Mouse (Mus musculus): ENCODE data around the gene Rara. TPM values are rescaled to one million over a fixed set of nuclear protein-coding genes. Genes with fewer than 3 reads are reported as not detected.

Gene Rara
- polyA plus RNA-seq, 1 experiment from 2014 or later: 20.1 TPM

DNA sequence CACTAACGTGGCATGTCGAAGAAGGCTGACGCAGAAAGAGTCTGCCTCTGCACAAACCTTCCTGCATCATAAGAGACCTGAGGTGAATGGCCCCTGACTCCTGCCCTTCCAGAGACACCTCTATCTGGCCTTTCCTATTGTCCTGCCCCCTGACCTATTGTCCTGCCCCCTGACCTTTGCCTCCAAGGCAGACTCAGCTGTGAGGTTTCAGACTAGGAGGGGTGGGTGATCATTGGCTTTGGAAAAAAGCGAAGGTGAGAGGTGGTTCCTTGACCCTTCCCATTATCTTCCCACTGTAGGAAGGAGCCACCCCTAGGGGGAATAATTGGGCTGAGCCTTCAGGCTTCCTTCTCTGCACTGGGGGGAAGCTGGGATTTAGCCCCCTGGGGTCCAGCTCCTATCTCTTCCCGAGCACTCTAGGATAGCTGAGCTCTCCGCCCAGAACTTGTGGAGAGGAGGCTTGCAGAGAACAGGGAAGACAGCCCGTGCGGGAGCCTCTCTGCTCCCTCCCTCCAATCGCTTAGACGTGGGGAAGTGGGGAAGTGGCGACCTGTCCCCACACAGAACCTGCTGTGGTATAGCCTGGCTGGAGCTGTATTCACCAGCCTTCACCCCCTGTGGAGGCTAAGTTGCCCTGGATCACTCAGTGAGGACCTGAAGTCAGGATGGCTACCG, 34.9 kb downstream of the Rara start:
- H3K27ac ChIP-seq (ENCODE audit: low read depth, low read length): peak overlapping the region; percentile 70; the same call in 1 of the 2 replicates
- 7% methylated on average over 12 of the region's 12 CpGs for WGBS

DNA sequence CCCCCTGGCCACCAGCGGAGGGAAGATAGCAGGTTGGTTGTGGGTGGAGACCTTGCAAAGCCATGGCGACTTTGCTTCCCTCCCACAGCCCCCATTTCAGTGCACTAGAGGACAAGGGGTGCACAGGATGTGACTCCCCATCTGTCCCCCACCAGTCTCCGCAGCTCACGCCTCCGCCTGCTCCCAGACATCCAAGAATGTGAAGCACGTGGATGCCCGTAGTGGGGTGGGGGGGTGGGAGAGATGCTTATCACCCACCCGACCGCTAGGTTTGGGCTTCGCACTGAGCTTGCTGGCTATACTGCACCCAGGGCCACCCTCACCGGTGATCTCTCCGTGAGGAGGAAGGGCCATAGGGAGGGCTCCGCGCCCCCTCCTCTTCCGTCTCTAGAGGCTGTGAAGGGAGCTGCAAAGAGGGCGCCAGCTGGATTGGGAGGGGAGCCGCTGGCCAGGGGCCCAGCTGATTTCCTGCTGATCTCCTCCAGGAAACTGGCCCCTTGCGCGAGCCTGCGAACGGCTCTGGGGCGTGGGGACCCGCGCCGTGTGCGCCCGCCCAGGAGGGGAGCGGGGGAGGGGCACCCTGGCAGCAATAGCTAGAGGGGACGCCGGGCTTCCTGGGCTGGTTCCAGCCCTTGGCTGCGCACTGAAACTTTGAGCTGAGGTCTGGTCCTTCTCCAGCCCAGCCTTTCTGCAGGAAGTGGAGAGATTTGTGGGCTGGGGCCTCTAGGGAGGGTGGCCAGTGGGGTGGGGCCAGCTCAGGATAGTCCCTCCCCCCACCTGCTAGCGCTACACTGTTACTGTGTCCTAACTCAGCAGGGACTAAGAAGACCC, 35.8 kb downstream of the Rara start:
- DNase-seq (ENCODE audit: low spot score): peak; percentile 72
- Histone ChIP-seq H3K27me3 (replicated peaks; ENCODE audit: control insufficient read depth, insufficient read depth, low read length) (peaks cover 39% of the 10 kb centered on the region), H3K4me1 (replicated peaks; ENCODE audit: control insufficient read depth, insufficient read depth, low read length) (peaks cover 90% of the 10 kb centered on the region), H3K27ac (ENCODE audit: low read depth, low read length) (peak overlapping the region; percentile 70), H3K4me3 (ENCODE audit: low read depth, low read length) (peak overlapping the region; percentile 73), H3K36me3 (ENCODE audit: control insufficient read depth, insufficient read depth, low read length) (peaks cover 5% of the 10 kb centered on the region), H3K9me3 (ENCODE audit: control insufficient read depth, low read length) (no peaks in the 10 kb centered on the region), H3K9ac (ENCODE audit: low read depth, low read length) (peak overlapping the region; percentile 17), H3K4me2 (peak overlapping the region; percentile 100)
- ATAC-seq (replicated peaks; ENCODE audit: low FRiP score): peak; percentile 38
- WGBS: under 1% methylated on average over 32 of the region's 32 CpGs

More for the DNA sequence above, 34.9 kb downstream of the Rara start:
- ATAC-seq (replicated peaks; ENCODE audit: low FRiP score): no peak
- H3K27me3 ChIP-seq (replicated peaks; ENCODE audit: control insufficient read depth, insufficient read depth, low read length): peaks cover 39% of the 10 kb centered on the region
- H3K4me1 ChIP-seq (replicated peaks; ENCODE audit: control insufficient read depth, insufficient read depth, low read length): peaks cover 82% of the 10 kb centered on the region
- H3K9ac ChIP-seq (ENCODE audit: low read depth, low read length): no peak overlapping the region
- no peaks in the 10 kb centered on the region for H3K36me3 ChIP-seq (ENCODE audit: control insufficient read depth, insufficient read depth, low read length)
- H3K4me2 ChIP-seq: peak overlapping the region; percentile 100
- DNase-seq (ENCODE audit: low spot score): peak; percentile 37
- H3K4me3 ChIP-seq (ENCODE audit: low read depth, low read length): peak overlapping the region; percentile 73
- no peaks in the 10 kb centered on the region for H3K9me3 ChIP-seq (ENCODE audit: control insufficient read depth, low read length)

DNA sequence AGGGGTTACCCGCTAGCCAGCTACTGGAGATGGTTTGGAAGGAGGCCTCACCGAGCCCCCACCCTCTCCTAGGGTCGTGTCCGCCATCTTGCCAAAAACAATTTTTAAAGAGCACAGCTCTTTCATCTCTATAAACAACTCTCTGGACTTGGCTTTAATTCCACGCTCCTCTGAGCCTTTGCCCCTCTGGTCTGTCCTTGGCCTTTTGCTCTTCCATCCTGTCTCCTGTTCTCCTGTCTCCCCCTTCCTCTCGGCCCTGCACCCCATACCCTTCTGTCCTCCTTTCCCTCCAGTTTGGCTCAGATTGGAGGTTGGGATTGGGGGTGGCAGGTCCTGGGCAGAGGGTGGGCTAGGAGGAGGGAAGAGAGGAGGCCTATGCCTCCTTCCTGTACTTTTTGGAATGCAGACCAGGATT, 36.6 kb downstream of the Rara start:
- Histone ChIP-seq H3K36me3 (ENCODE audit: control insufficient read depth, insufficient read depth, low read length) (peaks cover 8% of the 10 kb centered on the region), H3K4me3 (ENCODE audit: low read depth, low read length) (no peak overlapping the region; the same call in 1 of the 2 replicates), H3K4me2 (peak overlapping the region; percentile 100), H3K4me1 (replicated peaks; ENCODE audit: control insufficient read depth, insufficient read depth, low read length) (peaks cover 91% of the 10 kb centered on the region), H3K9ac (ENCODE audit: low read depth, low read length) (0 out of 2 replicates have a peak overlapping the region, but pooled peaks have one; percentile 2), H3K27ac (ENCODE audit: low read depth, low read length) (peak overlapping the region; percentile 70), H3K27me3 (replicated peaks; ENCODE audit: control insufficient read depth, insufficient read depth, low read length) (peaks cover 42% of the 10 kb centered on the region), H3K9me3 (ENCODE audit: control insufficient read depth, low read length) (no peaks in the 10 kb centered on the region)
- 16% methylated on average over 6 of the region's 6 CpGs for WGBS
- ATAC-seq (replicated peaks; ENCODE audit: low FRiP score): no peak
- DNase-seq (ENCODE audit: low spot score): no peak

DNA sequence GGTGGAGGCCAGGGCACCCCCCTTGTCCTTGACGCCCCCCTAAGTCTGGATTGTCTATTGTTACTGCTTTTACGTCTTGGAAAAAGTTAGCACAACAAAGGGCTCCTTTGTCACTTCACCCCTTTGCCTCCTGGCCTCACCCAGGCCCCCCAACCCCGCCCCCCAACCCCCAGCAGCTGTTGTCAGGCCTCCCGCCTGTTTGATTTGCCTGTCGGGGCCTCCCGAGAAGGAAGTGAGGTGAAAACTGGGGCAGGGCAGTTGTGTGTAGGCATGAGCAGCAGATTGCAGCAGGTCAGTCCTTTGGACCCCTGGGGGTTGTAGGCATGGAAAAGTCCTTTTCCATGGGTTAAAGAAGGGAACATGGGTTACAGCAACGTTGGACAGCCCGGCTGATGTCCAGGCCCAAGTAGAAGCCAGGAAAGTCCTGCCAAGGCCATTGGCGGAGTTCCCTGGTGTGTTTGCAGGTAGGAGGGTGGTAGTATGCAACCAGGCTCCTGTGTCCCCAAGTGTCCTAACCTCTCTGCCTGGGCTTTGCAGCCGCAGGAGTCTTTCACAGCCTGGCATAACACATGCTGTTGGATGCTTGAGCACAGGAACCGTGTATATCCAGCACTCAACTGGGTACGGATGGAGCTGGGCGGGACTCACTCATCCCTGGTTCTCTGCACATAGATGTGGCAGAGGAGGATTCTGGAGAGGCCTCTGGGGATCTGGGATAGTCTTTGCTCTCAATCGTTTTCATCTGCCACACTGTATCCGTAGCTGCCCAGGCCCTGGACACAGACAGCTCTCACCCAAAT, 37.2 kb downstream of the Rara start:
- Histone ChIP-seq H3K4me3 (ENCODE audit: low read depth, low read length) (no peak overlapping the region; the same call in 1 of the 2 replicates), H3K36me3 (ENCODE audit: control insufficient read depth, insufficient read depth, low read length) (peaks cover 11% of the 10 kb centered on the region), H3K4me2 (peak overlapping the region; percentile 100), H3K9ac (ENCODE audit: low read depth, low read length) (0 out of 2 replicates have a peak overlapping the region, but pooled peaks have one; percentile 2), H3K9me3 (ENCODE audit: control insufficient read depth, low read length) (no peaks in the 10 kb centered on the region), H3K27me3 (replicated peaks; ENCODE audit: control insufficient read depth, insufficient read depth, low read length) (peaks cover 47% of the 10 kb centered on the region), H3K4me1 (replicated peaks; ENCODE audit: control insufficient read depth, insufficient read depth, low read length) (peaks cover 89% of the 10 kb centered on the region), H3K27ac (ENCODE audit: low read depth, low read length) (peak overlapping the region; percentile 70)
- ATAC-seq (replicated peaks; ENCODE audit: low FRiP score): no peak
- WGBS: 34% methylated on average over 15 of the region's 15 CpGs
- DNase-seq (ENCODE audit: low spot score): peak; percentile 33

DNA sequence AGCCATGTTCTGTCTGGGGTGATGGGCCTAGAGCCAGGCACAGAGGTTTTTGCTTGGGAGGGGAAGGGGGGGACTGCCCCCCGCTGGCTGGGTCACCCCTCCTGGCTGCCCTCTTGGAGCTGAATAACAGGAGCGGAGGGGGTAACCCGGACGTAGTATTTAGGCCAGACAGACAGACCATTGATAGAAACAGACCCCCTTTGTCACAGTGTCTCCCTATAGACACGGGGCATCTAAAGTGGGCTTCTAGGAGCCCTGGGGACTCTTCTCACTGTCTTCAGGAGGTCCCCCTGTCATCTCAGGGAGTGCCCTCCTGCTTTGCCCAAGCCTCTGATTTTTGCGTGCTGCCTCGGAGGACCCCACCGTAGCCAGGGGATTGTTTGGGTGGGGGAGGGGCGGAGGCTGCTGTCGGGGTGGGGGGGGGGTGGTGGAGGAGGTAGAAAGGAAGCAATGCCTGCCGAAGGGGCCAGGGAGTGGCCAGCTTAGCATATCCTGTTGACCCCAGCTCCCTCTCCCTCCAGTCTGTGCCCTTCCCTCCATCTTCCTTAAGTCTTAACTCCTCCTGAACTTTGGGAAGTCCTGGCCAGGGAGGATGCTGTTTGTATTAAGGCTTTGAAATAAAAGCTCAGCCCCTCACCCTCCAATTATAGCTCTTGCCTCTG, 37.9 kb downstream of the Rara start:
- ATAC-seq (replicated peaks; ENCODE audit: low FRiP score) (no peak), DNase-seq (ENCODE audit: low spot score) (no peak)
- Histone ChIP-seq H3K27me3 (replicated peaks; ENCODE audit: control insufficient read depth, insufficient read depth, low read length) (peaks cover 49% of the 10 kb centered on the region), H3K9me3 (ENCODE audit: control insufficient read depth, low read length) (no peaks in the 10 kb centered on the region), H3K4me1 (replicated peaks; ENCODE audit: control insufficient read depth, insufficient read depth, low read length) (peaks cover 91% of the 10 kb centered on the region), H3K4me3 (ENCODE audit: low read depth, low read length) (no peak overlapping the region), H3K36me3 (ENCODE audit: control insufficient read depth, insufficient read depth, low read length) (peaks cover 13% of the 10 kb centered on the region), H3K27ac (ENCODE audit: low read depth, low read length) (peak overlapping the region; percentile 70), H3K4me2 (peak overlapping the region; percentile 100), H3K9ac (ENCODE audit: low read depth, low read length) (no peak overlapping the region)
- 26% methylated on average over 10 of the region's 11 CpGs for WGBS

DNA sequence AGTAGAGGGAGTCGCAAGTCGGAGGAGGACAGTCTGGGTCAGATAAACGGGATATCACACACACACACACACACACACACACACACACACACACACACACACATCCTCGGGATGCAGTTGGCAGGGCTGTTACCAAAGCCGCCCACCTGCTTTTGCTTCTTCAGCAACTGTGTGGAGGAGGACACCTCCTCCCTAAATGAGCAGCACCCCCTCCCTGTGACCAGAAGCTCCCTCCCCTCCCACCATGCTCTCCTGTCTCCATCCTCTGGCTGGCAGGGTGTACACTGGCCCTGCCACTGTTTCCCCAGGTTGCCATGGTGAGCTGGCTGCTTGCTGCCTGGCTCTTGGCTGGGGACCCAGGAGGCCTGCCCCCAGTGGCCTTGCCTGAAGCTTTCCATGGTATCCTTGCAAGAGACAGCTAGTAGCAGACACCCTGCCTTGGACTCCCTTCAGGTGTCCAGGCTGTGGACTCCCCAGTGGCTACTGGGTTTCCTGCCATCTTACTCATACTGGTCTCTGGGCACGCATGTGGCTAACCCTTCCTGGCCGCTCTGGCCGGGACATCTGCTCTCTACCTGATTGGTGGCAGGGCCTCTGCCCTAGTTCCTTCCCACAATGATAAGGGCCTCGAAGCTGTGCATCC, 39.0 kb downstream of the Rara start:
- peaks cover 17% of the 10 kb centered on the region for H3K36me3 ChIP-seq (ENCODE audit: control insufficient read depth, insufficient read depth, low read length)
- peaks cover 38% of the 10 kb centered on the region for H3K27me3 ChIP-seq (replicated peaks; ENCODE audit: control insufficient read depth, insufficient read depth, low read length)
- H3K27ac ChIP-seq (ENCODE audit: low read depth, low read length): no peak overlapping the region
- H3K9me3 ChIP-seq (ENCODE audit: control insufficient read depth, low read length): no peaks in the 10 kb centered on the region
- WGBS: 30% methylated on average over 9 of the region's 9 CpGs
- ATAC-seq (replicated peaks; ENCODE audit: low FRiP score) (no peak), DNase-seq (ENCODE audit: low spot score) (peak; percentile 45)
- H3K4me3 ChIP-seq (ENCODE audit: low read depth, low read length): no peak overlapping the region
- no peak overlapping the region for H3K4me2 ChIP-seq
- H3K4me1 ChIP-seq (replicated peaks; ENCODE audit: control insufficient read depth, insufficient read depth, low read length): peaks cover 82% of the 10 kb centered on the region
- no peak overlapping the region for H3K9ac ChIP-seq (ENCODE audit: low read depth, low read length)

DNA sequence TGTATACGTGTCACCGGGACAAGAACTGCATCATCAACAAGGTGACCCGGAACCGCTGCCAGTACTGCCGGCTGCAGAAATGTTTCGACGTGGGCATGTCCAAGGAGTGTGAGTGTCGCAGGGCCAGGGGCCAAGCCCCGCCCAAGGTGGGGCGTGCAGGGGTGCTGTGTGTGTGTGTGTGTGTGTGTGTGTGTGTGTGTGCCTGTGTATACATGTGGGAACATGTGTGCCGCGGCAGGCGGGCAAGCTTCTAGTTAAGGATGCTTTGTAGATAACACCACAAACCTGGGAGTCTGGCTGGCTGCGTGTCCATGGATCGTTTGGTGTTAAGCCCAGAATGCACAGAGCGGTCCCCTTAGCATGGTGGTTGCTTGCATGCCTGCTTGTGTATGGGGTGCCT, 40.5 kb downstream of the Rara start:
- WGBS: 70% methylated on average over 16 of the region's 16 CpGs
- H3K4me2 ChIP-seq: no peak overlapping the region
- H3K4me3 ChIP-seq (ENCODE audit: low read depth, low read length): no peak overlapping the region
- peaks cover 68% of the 10 kb centered on the region for H3K4me1 ChIP-seq (replicated peaks; ENCODE audit: control insufficient read depth, insufficient read depth, low read length)
- peak overlapping the region; percentile 45; the same call in 1 of the 2 replicates for H3K27ac ChIP-seq (ENCODE audit: low read depth, low read length)
- H3K9ac ChIP-seq (ENCODE audit: low read depth, low read length): no peak overlapping the region
- H3K36me3 ChIP-seq (ENCODE audit: control insufficient read depth, insufficient read depth, low read length): peaks cover 19% of the 10 kb centered on the region
- ATAC-seq (replicated peaks; ENCODE audit: low FRiP score) (no peak), DNase-seq (ENCODE audit: low spot score) (no peak)
- no peaks in the 10 kb centered on the region for H3K9me3 ChIP-seq (ENCODE audit: control insufficient read depth, low read length)
- peaks cover 25% of the 10 kb centered on the region for H3K27me3 ChIP-seq (replicated peaks; ENCODE audit: control insufficient read depth, insufficient read depth, low read length)

Measured in liver, embryonic 11.5 days (tissue).